Mouse (Mus musculus): ENCODE measurements at regions not wholly inside any gene's neighbourhood (a gene's known extent, or its start where the extent isn't known, plus 50 kb on each side); places are given as distances from the start of the nearest gene placed in this dataset.

DNA sequence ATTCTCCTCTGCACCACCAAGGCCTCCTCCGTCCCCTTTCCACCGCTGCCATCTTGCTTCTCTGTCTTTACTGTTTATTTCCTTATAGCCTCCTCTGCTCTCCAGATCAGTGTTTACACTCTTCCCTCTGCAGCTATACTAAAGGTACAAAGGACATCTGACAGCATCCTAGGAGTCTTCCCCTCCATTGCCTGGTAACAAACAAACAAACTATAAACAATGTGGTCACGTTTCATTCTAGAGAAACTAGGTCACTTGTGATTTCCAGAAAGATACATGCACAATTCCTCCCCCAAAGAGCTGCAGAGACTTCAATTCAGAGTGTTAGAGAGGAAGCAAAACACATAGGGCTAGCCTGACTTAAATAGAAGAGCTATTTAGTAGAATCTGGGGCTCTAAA, 83.8 kb downstream of the Fasl start:
- H3K4me2 ChIP-seq (ENCODE audit: low read depth, low read length): no peak overlapping the region
- H3K27me3 ChIP-seq (ENCODE audit: control insufficient read depth, insufficient read depth, low read length): no peaks in the 10 kb centered on the region
- WGBS: 78% methylated on average over 3 of the region's 3 CpGs
- H3K4me1 ChIP-seq (ENCODE audit: control insufficient read depth, insufficient read depth, low read length): no peaks in the 10 kb centered on the region
- no peaks in the 10 kb centered on the region for H3K9me3 ChIP-seq (ENCODE audit: control insufficient read depth, low read length)
- no peak overlapping the region for H3K4me3 ChIP-seq (ENCODE audit: low read depth, low read length)
- no peak overlapping the region for H3K27ac ChIP-seq (ENCODE audit: low read depth, low read length)
- H3K9ac ChIP-seq (replicated peaks; ENCODE audit: low read depth, low read length): no peak overlapping the region
- no peaks in the 10 kb centered on the region for H3K36me3 ChIP-seq (ENCODE audit: control insufficient read depth, insufficient read depth, low read length)
- ATAC-seq (ENCODE audit: low read depth): no peak

DNA sequence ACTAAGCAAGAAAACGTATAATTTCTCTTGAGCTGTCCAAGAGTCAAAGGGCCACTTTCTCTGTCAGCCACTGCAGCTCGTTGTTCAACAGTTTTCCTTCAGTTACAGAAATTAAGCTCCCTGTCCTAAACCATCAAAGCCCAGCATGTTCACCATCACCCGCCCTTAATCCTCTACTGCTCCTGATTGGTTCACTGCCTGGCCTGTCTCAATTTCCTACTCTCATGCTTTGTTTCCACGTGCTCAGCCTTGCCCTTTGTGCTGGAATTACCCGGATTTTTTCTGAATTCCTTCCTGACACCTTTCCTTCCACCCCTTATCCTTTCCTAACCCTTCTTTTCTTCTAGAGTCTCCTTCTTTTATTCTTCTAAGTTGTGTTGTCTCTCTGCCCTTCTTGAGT, 92.4 kb downstream of the Fasl start:
- no peak for ATAC-seq (ENCODE audit: low read depth)
- Histone ChIP-seq H3K4me1 (ENCODE audit: control insufficient read depth, insufficient read depth, low read length) (no peaks in the 10 kb centered on the region), H3K9me3 (ENCODE audit: control insufficient read depth, low read length) (no peaks in the 10 kb centered on the region), H3K27ac (ENCODE audit: low read depth, low read length) (no peak overlapping the region), H3K4me2 (ENCODE audit: low read depth, low read length) (no peak overlapping the region), H3K4me3 (ENCODE audit: low read depth, low read length) (no peak overlapping the region), H3K27me3 (ENCODE audit: control insufficient read depth, insufficient read depth, low read length) (no peaks in the 10 kb centered on the region), H3K9ac (replicated peaks; ENCODE audit: low read depth, low read length) (no peak overlapping the region), H3K36me3 (ENCODE audit: control insufficient read depth, insufficient read depth, low read length) (no peaks in the 10 kb centered on the region)
- WGBS: 55% methylated on average over 5 of the region's 5 CpGs

DNA sequence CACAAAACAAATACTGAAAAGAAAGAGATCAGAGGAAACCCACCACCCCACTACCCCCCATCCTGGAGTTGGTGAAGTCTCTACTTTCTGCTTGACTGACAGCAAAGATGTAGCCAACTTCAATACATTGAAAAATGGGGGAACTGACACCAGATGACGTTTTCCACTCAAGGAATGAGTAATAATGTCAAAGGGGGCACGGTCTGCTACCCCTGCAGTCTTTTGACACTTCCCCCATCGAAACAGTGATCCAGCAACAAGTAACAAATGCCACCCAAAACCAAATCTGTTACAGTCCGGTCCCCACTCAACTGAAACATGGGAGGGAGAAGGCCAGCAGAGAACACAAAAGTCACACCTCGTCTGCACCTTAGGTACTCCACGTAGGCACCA, 94.5 kb downstream of the Fasl start:
- Histone ChIP-seq H3K27me3 (ENCODE audit: control insufficient read depth, insufficient read depth, low read length) (no peaks in the 10 kb centered on the region), H3K9me3 (ENCODE audit: control insufficient read depth, low read length) (no peaks in the 10 kb centered on the region), H3K4me2 (ENCODE audit: low read depth, low read length) (no peak overlapping the region), H3K36me3 (ENCODE audit: control insufficient read depth, insufficient read depth, low read length) (no peaks in the 10 kb centered on the region), H3K27ac (ENCODE audit: low read depth, low read length) (no peak overlapping the region), H3K9ac (replicated peaks; ENCODE audit: low read depth, low read length) (no peak overlapping the region), H3K4me1 (ENCODE audit: control insufficient read depth, insufficient read depth, low read length) (no peaks in the 10 kb centered on the region), H3K4me3 (ENCODE audit: low read depth, low read length) (no peak overlapping the region)
- ATAC-seq (ENCODE audit: low read depth): no peak
- WGBS: 82% methylated on average over 6 of the region's 6 CpGs

DNA sequence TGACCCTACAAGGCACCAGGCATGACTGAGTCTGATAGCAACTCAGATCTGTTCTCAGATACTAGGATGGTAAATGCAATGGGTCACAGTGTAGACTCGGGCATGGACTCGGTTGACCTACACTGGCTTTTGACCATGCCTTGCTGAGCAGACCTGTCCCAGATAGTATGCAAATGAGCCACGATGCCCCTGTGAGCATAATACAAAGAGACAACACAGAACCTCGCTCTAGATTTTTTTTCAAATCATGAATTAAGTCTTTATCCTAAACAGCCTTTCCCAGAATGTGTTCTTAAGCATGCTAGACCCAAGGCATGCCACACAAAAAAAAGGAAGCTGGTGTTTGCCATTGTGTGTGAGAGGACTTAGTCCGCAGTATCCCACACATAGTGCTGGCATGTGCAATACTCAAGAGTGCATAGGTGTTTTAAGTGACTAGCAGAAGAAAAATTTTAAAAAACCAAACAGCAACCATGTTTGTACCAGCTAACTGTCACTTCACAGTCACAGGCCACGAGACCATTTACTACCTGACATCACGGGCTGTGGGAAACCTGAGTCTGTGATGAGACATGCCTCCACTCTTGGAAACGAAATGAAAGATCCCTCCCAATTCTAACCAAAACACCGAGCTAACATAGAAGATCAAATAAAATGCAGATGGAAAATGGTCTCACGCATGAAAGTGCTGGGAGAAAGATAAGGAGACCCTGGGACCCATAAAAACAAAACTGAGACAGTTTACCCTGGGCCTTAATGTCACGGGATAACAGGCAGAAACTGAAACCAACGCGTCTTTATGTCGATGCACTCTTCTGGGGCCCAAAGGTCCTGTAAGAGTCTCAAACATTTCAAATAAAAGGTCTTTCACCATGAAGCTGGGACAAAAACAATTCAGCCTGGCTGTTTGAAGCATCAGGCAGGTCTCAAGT, 95.2 kb downstream of the Fasl start:
- no peak overlapping the region for H3K9ac ChIP-seq (replicated peaks; ENCODE audit: low read depth, low read length)
- H3K4me2 ChIP-seq (ENCODE audit: low read depth, low read length): no peak overlapping the region
- H3K4me1 ChIP-seq (ENCODE audit: control insufficient read depth, insufficient read depth, low read length): no peaks in the 10 kb centered on the region
- no peak overlapping the region for H3K4me3 ChIP-seq (ENCODE audit: low read depth, low read length)
- H3K27ac ChIP-seq (ENCODE audit: low read depth, low read length): no peak overlapping the region
- H3K27me3 ChIP-seq (ENCODE audit: control insufficient read depth, insufficient read depth, low read length): no peaks in the 10 kb centered on the region
- no peak for ATAC-seq (ENCODE audit: low read depth)
- no peaks in the 10 kb centered on the region for H3K36me3 ChIP-seq (ENCODE audit: control insufficient read depth, insufficient read depth, low read length)
- 86% methylated on average over 14 of the region's 14 CpGs for WGBS
- H3K9me3 ChIP-seq (ENCODE audit: control insufficient read depth, low read length): no peaks in the 10 kb centered on the region

DNA sequence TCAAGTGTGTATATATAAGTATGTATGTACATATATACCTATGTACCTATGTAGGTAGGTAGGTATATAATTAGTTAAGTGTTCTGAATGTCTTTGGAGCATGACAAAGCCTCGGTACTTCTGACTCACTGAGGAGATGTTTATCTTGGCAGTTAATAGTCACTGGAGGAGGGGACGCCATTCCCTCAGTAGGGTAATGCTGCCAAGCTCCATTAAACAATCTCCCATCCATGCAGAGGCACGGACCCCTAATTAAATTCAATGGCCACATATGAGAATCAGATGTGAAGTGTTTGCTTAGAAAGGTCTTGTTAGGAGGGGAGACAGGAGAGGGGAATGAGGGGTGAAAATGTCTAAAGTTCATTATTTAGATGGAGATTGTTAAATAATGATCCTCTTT, 99.3 kb downstream of the Fasl start:
- 19% methylated on average over 3 of the region's 3 CpGs for WGBS
- Histone ChIP-seq H3K4me3 (ENCODE audit: low read depth, low read length) (no peak overlapping the region), H3K36me3 (ENCODE audit: control insufficient read depth, insufficient read depth, low read length) (no peaks in the 10 kb centered on the region), H3K9ac (replicated peaks; ENCODE audit: low read depth, low read length) (no peak overlapping the region), H3K27me3 (ENCODE audit: control insufficient read depth, insufficient read depth, low read length) (no peaks in the 10 kb centered on the region), H3K27ac (ENCODE audit: low read depth, low read length) (no peak overlapping the region), H3K4me1 (ENCODE audit: control insufficient read depth, insufficient read depth, low read length) (no peaks in the 10 kb centered on the region), H3K9me3 (ENCODE audit: control insufficient read depth, low read length) (no peaks in the 10 kb centered on the region), H3K4me2 (ENCODE audit: low read depth, low read length) (no peak overlapping the region)
- peak; percentile 69; the same call in 1 of the 2 replicates for ATAC-seq (ENCODE audit: low read depth)

DNA sequence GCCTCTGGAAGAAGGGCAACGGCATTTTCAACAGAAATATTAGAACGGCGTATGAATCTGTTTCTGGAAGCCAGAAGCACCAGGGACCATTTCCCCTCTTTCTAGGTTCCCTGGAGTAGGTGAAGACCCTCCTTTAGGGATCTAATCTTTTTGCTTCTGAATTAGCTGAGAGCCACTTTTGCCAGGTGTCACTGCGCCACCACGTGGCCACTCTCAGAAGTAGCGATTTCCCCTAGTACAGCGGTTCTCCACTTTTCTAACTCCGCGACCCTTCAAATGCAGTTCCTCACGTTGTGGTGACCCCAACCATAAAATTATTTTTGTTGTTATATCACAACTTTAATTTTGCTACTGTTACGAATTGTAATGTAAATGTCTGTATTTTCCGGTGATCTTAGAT, 100.7 kb downstream of the Fasl start:
- H3K4me2 ChIP-seq (ENCODE audit: low read depth, low read length): no peak overlapping the region
- no peaks in the 10 kb centered on the region for H3K27me3 ChIP-seq (ENCODE audit: control insufficient read depth, insufficient read depth, low read length)
- no peak overlapping the region for H3K9ac ChIP-seq (replicated peaks; ENCODE audit: low read depth, low read length)
- H3K4me1 ChIP-seq (ENCODE audit: control insufficient read depth, insufficient read depth, low read length): no peaks in the 10 kb centered on the region
- no peak overlapping the region for H3K27ac ChIP-seq (ENCODE audit: low read depth, low read length)
- no peaks in the 10 kb centered on the region for H3K36me3 ChIP-seq (ENCODE audit: control insufficient read depth, insufficient read depth, low read length)
- ATAC-seq (ENCODE audit: low read depth): peak; percentile 65
- no peaks in the 10 kb centered on the region for H3K9me3 ChIP-seq (ENCODE audit: control insufficient read depth, low read length)
- WGBS: 23% methylated on average over 12 of the region's 12 CpGs
- H3K4me3 ChIP-seq (ENCODE audit: low read depth, low read length): no peak overlapping the region

DNA sequence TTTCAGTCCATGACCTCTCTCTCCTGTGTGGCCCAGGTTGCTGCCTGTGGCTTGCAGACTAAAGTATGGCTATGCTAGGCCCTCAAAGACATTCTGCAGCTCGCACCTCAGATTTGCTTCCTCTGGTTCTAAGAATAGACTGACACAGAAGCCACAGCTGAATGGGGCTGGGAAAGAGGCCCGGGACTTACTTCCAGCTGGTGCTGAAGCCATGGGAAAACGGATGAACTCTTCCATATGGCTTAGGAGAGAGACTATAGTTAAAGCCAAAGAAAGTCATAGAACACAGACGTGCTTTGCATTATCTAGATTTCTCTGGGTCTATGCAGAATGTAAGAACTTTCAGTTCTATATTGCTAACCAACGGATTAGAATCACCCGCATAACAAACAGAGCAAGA, 107.7 kb downstream of the Fasl start:
- no peak for ATAC-seq (ENCODE audit: low read depth)
- H3K9ac ChIP-seq (replicated peaks; ENCODE audit: low read depth, low read length): no peak overlapping the region
- H3K36me3 ChIP-seq (ENCODE audit: control insufficient read depth, insufficient read depth, low read length): no peaks in the 10 kb centered on the region
- H3K27me3 ChIP-seq (ENCODE audit: control insufficient read depth, insufficient read depth, low read length): no peaks in the 10 kb centered on the region
- 88% methylated on average over 6 of the region's 6 CpGs for WGBS
- H3K9me3 ChIP-seq (ENCODE audit: control insufficient read depth, low read length): no peaks in the 10 kb centered on the region
- H3K27ac ChIP-seq (ENCODE audit: low read depth, low read length): no peak overlapping the region
- H3K4me1 ChIP-seq (ENCODE audit: control insufficient read depth, insufficient read depth, low read length): no peaks in the 10 kb centered on the region
- no peak overlapping the region for H3K4me3 ChIP-seq (ENCODE audit: low read depth, low read length)
- H3K4me2 ChIP-seq (ENCODE audit: low read depth, low read length): no peak overlapping the region

DNA sequence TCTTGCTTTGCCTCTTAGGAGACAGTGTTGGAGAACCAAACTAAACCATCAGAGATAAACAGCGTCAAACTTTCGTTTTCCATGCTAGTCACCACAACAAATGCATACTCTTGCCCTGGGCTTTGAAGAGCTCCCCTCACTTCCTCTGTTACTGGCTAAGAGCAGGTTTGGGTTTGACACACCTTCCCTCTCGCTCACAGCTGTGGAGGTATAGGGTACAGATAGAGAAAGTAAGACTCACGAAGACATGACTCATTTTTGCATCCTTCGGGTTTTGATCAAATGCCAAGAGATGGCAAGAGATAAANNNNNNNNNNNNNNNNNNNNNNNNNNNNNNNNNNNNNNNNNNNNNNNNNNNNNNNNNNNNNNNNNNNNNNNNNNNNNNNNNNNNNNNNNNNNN, 117.4 kb downstream of the Fasl start:
- H3K4me1 ChIP-seq (ENCODE audit: control insufficient read depth, insufficient read depth, low read length): no peaks in the 10 kb centered on the region
- no peak for ATAC-seq (ENCODE audit: low read depth)
- no peak overlapping the region for H3K4me2 ChIP-seq (ENCODE audit: low read depth, low read length)
- no peaks in the 10 kb centered on the region for H3K27me3 ChIP-seq (ENCODE audit: control insufficient read depth, insufficient read depth, low read length)
- H3K4me3 ChIP-seq (ENCODE audit: low read depth, low read length): no peak overlapping the region
- H3K9me3 ChIP-seq (ENCODE audit: control insufficient read depth, low read length): no peaks in the 10 kb centered on the region
- H3K36me3 ChIP-seq (ENCODE audit: control insufficient read depth, insufficient read depth, low read length): no peaks in the 10 kb centered on the region
- no peak overlapping the region for H3K27ac ChIP-seq (ENCODE audit: low read depth, low read length)
- 92% methylated on average over 5 of the region's 5 CpGs for WGBS
- no peak overlapping the region for H3K9ac ChIP-seq (replicated peaks; ENCODE audit: low read depth, low read length)

DNA sequence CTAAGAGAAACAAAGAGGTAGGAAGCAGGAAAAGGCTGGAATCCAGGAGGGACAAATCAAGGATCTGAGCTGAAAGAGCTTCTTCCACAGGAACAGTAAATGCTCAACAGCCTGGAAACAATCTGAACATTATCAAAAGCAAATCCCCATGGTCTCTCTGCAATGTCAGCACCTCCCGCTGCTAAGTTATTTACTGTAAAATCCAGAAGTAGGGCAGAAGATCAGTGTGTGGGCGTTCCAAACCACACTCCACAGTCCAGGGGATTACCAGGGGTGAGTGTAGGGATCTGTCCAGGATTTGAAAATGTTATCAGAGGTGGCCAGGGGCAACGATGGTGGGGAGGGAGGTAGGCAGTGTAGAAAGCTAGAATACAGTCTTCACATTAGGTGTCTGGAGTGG, 124.0 kb downstream of the Fasl start:
- Histone ChIP-seq H3K27ac (ENCODE audit: low read depth, low read length) (no peak overlapping the region), H3K4me2 (ENCODE audit: low read depth, low read length) (no peak overlapping the region), H3K9ac (replicated peaks; ENCODE audit: low read depth, low read length) (no peak overlapping the region), H3K36me3 (ENCODE audit: control insufficient read depth, insufficient read depth, low read length) (no peaks in the 10 kb centered on the region), H3K9me3 (ENCODE audit: control insufficient read depth, low read length) (no peaks in the 10 kb centered on the region), H3K4me3 (ENCODE audit: low read depth, low read length) (no peak overlapping the region), H3K4me1 (ENCODE audit: control insufficient read depth, insufficient read depth, low read length) (no peaks in the 10 kb centered on the region), H3K27me3 (ENCODE audit: control insufficient read depth, insufficient read depth, low read length) (no peaks in the 10 kb centered on the region)
- no peak for ATAC-seq (ENCODE audit: low read depth)
- WGBS: 58% methylated on average over 3 of the region's 3 CpGs

Data from neural tube, embryonic 14.5 days (tissue).